Mouse (Mus musculus): ENCODE measurements at regions not wholly inside any gene's neighbourhood (a gene's known extent, or its start where the extent isn't known, plus 50 kb on each side); places are given as distances from the start of the nearest gene placed in this dataset.
A peak's percentile ranks its signal among the peaks of the same experiment; 100 is the strongest.
"Not testable (repeated sequence)": the region's sequence is repeated elsewhere in the genome, so short reads cannot be mapped to it uniquely, and the experiment has no call there.

DNA sequence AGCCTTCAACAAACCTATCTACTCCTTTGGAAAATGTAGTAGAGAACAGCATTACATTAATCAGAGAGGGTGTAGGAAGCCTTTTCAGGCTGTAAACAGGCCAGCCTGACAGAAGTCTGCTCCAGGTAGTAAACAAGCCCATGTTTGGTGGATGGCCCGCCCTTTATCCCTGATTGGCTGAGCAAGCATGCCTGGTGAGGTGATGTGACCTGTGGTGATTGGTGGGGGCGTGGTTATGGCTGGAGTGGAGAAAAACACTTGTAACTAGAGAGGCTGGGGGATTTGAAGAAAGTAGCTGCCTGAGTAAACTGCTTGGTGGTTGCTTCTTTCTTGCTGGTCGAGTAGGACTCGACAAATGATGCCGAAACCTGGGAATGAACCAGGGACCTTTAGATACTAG lies 621.3 kb upstream of the Dsel start:
- not testable (repeated sequence) for H3K4me2 ChIP-seq (replicated peaks; ENCODE audit: low read depth); H3K36me3 ChIP-seq (ENCODE audit: control insufficient read depth, insufficient read depth); H3K9me3 ChIP-seq (ENCODE audit: control insufficient read depth); H3K9ac ChIP-seq (ENCODE audit: low read depth, low read length); H3K27me3 ChIP-seq (replicated peaks; ENCODE audit: control insufficient read depth, insufficient read depth, low read length); H3K27ac ChIP-seq (ENCODE audit: low read depth, low read length); H3K4me3 ChIP-seq (ENCODE audit: low read depth, low read length); H3K4me1 ChIP-seq (replicated peaks; ENCODE audit: control insufficient read depth, insufficient read depth, low read length); ATAC-seq
- 78% methylated on average over 5 of the region's 5 CpGs for WGBS

DNA sequence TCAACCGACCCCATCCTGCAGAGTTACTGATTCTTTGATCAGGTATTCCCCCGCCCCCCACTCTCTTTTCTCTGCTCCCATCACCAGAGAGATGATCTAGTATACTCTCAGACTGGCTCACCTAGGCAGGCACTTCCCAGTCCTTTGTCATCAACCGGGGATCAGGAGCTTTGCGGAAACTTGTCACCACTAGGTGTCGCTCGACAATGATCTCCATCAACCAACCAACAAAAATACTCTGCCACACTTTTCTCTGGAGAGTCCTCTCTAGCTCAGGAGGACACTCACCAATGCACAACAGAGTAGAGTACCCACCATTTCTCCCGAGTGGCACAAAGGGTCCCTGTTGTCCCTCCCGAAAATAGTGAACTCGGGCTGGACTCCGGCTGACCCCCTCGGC lies 591.3 kb upstream of the Dsel start:
- Histone ChIP-seq H3K4me1 (replicated peaks; ENCODE audit: control insufficient read depth, insufficient read depth, low read length) (no peaks in the 10 kb centered on the region), H3K27ac (ENCODE audit: low read depth, low read length) (no peak overlapping the region), H3K4me2 (replicated peaks; ENCODE audit: low read depth) (no peak overlapping the region), H3K36me3 (ENCODE audit: control insufficient read depth, insufficient read depth) (no peaks in the 10 kb centered on the region), H3K27me3 (replicated peaks; ENCODE audit: control insufficient read depth, insufficient read depth, low read length) (no peaks in the 10 kb centered on the region), H3K4me3 (ENCODE audit: low read depth, low read length) (no peak overlapping the region), H3K9me3 (ENCODE audit: control insufficient read depth) (no peaks in the 10 kb centered on the region), H3K9ac (ENCODE audit: low read depth, low read length) (no peak overlapping the region)
- ATAC-seq, result no peak
- WGBS, result 43% methylated on average over 11 of the region's 11 CpGs
- TF ChIP-seq CTCF (IDR thresholded peaks at IDR 0.05; ENCODE audit: low read depth), result peak; percentile 60

- H3K9ac ChIP-seq (ENCODE audit: low read depth, low read length), result no peak overlapping the region
- no peaks in the 10 kb centered on the region for H3K4me1 ChIP-seq (replicated peaks; ENCODE audit: control insufficient read depth, insufficient read depth, low read length)
These were observed 587.7 kb upstream of the Dsel start for GRCm38 (mm10) chr1:112452390-112452789.

DNA sequence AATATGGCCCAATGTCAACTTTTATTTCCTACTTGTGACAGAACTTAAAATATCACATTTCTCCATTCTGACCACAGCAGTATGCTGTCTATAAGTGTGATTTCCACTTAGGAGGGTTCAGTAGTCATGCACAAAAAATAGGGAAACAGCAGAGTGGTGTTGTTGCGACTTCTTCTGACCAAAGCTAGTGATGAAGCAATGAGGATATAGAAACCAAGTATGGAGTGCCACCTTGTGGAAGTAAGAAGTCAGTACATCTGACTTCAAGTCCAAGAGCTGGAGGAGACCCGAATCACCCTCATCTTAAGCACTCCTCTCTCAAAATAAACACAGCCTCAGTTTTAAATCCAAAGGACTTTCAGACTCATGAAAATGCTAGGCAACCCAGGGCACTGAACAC lies 586.9 kb upstream of the Dsel start:
- Histone ChIP-seq H3K4me3 (ENCODE audit: low read depth, low read length) (no peak overlapping the region), H3K27me3 (replicated peaks; ENCODE audit: control insufficient read depth, insufficient read depth, low read length) (no peaks in the 10 kb centered on the region), H3K9ac (ENCODE audit: low read depth, low read length) (no peak overlapping the region), H3K4me2 (replicated peaks; ENCODE audit: low read depth) (no peak overlapping the region), H3K27ac (ENCODE audit: low read depth, low read length) (no peak overlapping the region), H3K36me3 (ENCODE audit: control insufficient read depth, insufficient read depth) (no peaks in the 10 kb centered on the region), H3K9me3 (ENCODE audit: control insufficient read depth) (no peaks in the 10 kb centered on the region), H3K4me1 (replicated peaks; ENCODE audit: control insufficient read depth, insufficient read depth, low read length) (no peaks in the 10 kb centered on the region)
- 19% methylated on average over 2 of the region's 2 CpGs for WGBS
- TF ChIP-seq CTCF (IDR thresholded peaks at IDR 0.05; ENCODE audit: low read depth), result peak; percentile 70
- no peak for ATAC-seq

More at GRCm38 (mm10) chr1:112452390-112452789, 587.7 kb upstream of the Dsel start:
- Histone ChIP-seq H3K36me3 (ENCODE audit: control insufficient read depth, insufficient read depth) (no peaks in the 10 kb centered on the region), H3K4me2 (replicated peaks; ENCODE audit: low read depth) (no peak overlapping the region), H3K9me3 (ENCODE audit: control insufficient read depth) (no peaks in the 10 kb centered on the region), H3K4me3 (ENCODE audit: low read depth, low read length) (no peak overlapping the region), H3K27me3 (replicated peaks; ENCODE audit: control insufficient read depth, insufficient read depth, low read length) (no peaks in the 10 kb centered on the region), H3K27ac (ENCODE audit: low read depth, low read length) (no peak overlapping the region)
- TF ChIP-seq CTCF (IDR thresholded peaks at IDR 0.05; ENCODE audit: low read depth), result peak; percentile 41
- no peak for ATAC-seq

DNA sequence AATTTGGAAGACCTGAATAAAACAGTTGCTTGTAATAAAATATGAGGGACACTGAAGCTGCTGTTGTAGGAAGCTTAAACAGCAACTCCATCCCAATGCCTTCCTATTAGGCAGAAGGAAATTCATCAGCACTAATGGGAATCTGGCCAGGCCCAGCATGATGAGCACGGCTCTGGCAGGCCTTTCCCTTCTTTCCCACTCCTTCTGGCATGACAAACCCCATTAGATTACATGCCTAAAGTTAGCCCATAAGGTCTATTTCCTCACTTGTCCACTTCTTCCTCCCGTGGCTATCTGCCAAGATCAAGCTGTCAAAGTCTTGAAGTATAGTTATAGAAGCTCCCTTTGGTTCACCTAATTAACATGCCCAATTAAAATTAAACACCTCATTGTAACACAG lies 574.4 kb upstream of the Dsel start:
- no peak for TF ChIP-seq CTCF (IDR thresholded peaks at IDR 0.05; ENCODE audit: low read depth)
- no peak for ATAC-seq
- Histone ChIP-seq H3K9ac (ENCODE audit: low read depth, low read length) (no peak overlapping the region), H3K36me3 (ENCODE audit: control insufficient read depth, insufficient read depth) (no peaks in the 10 kb centered on the region), H3K4me1 (replicated peaks; ENCODE audit: control insufficient read depth, insufficient read depth, low read length) (no peaks in the 10 kb centered on the region), H3K9me3 (ENCODE audit: control insufficient read depth) (no peaks in the 10 kb centered on the region), H3K27ac (ENCODE audit: low read depth, low read length) (no peak overlapping the region), H3K4me2 (replicated peaks; ENCODE audit: low read depth) (no peak overlapping the region), H3K4me3 (ENCODE audit: low read depth, low read length) (no peak overlapping the region), H3K27me3 (replicated peaks; ENCODE audit: control insufficient read depth, insufficient read depth, low read length) (no peaks in the 10 kb centered on the region)
- WGBS, result 65% methylated on average over 2 of the region's 2 CpGs

- 4% methylated on average over 37 of the region's 37 CpGs for WGBS
- H3K4me3 ChIP-seq (ENCODE audit: low read depth, low read length), result peak overlapping the region; percentile 16; the same call in 1 of the 2 replicates
- H3K4me1 ChIP-seq (replicated peaks; ENCODE audit: control insufficient read depth, insufficient read depth, low read length), result no peaks in the 10 kb centered on the region
- peak overlapping the region; percentile 52 for H3K4me2 ChIP-seq (replicated peaks; ENCODE audit: low read depth)
- no peaks in the 10 kb centered on the region for H3K36me3 ChIP-seq (ENCODE audit: control insufficient read depth, insufficient read depth)
- no peaks in the 10 kb centered on the region for H3K27me3 ChIP-seq (replicated peaks; ENCODE audit: control insufficient read depth, insufficient read depth, low read length)
- no peak overlapping the region for H3K27ac ChIP-seq (ENCODE audit: low read depth, low read length)
- no peak overlapping the region for H3K9ac ChIP-seq (ENCODE audit: low read depth, low read length)
- TF ChIP-seq CTCF (IDR thresholded peaks at IDR 0.05; ENCODE audit: low read depth), result no peak
- no peaks in the 10 kb centered on the region for H3K9me3 ChIP-seq (ENCODE audit: control insufficient read depth)
- ATAC-seq, result no peak
These were observed 551.8 kb upstream of the Dsel start for GRCm38 (mm10) chr1:112416350-112417083.

- Histone ChIP-seq H3K4me2 (replicated peaks; ENCODE audit: low read depth) (no peak overlapping the region), H3K27ac (ENCODE audit: low read depth, low read length) (no peak overlapping the region), H3K36me3 (ENCODE audit: control insufficient read depth, insufficient read depth) (no peaks in the 10 kb centered on the region), H3K9ac (ENCODE audit: low read depth, low read length) (no peak overlapping the region), H3K4me1 (replicated peaks; ENCODE audit: control insufficient read depth, insufficient read depth, low read length) (no peaks in the 10 kb centered on the region), H3K9me3 (ENCODE audit: control insufficient read depth) (no peaks in the 10 kb centered on the region), H3K27me3 (replicated peaks; ENCODE audit: control insufficient read depth, insufficient read depth, low read length) (no peaks in the 10 kb centered on the region), H3K4me3 (ENCODE audit: low read depth, low read length) (no peak overlapping the region)
- ATAC-seq, result no peak
- TF ChIP-seq CTCF (IDR thresholded peaks at IDR 0.05; ENCODE audit: low read depth), result peak; percentile 76
- WGBS, result 42% methylated on average over 3 of the region's 3 CpGs
These were observed 524.1 kb upstream of the Dsel start for GRCm38 (mm10) chr1:112388807-112389206.
